Mouse (Mus musculus) liver, embryonic 11.5 days (tissue): ENCODE measurements around the gene Gemin7. TPM values are rescaled to one million over a fixed set of nuclear protein-coding genes. Genes with fewer than 3 reads are reported as not detected.

Experiments
- ATAC-seq: fragments of 200-750 bp; cut with Nextera tagmentation; replicated peaks from 2 replicates; pipeline ENCODE4 v1.8.0; 2017; ENCODE audit warnings: moderate number of reproducible peaks, mild to moderate bottlenecking, moderate TSS enrichment, moderate library complexity; ENCODE audit not compliant: low FRiP score
- DNase-seq: peaks from one replicate; pipeline ENCODE4 v3.0.0-alpha.2; 2017; ENCODE audit warnings: low spot score
- H3K27ac ChIP-seq: fragments of 300-500 bp; sonication (generic); 2 replicates; pipeline ENCODE4 v1.5.1; 2014; ENCODE audit warnings: mild to moderate bottlenecking, low read depth, low read length, control low read depth
- H3K27me3 ChIP-seq: fragments of 300-500 bp; sonication (generic); replicated peaks from 2 replicates; pipeline ENCODE4 v1.6.1; 2014; ENCODE audit warnings: low read length, mixed read lengths; ENCODE audit not compliant: control insufficient read depth, insufficient read depth
- H3K36me3 ChIP-seq: fragments of 300-500 bp; sonication (generic); 2 replicates; pipeline ENCODE4 v1.6.1; 2014; ENCODE audit warnings: mild to moderate bottlenecking, low read length, moderate library complexity, mixed read lengths; ENCODE audit not compliant: control insufficient read depth, insufficient read depth
- H3K4me1 ChIP-seq: fragments of 300-500 bp; sonication (generic); replicated peaks from 2 replicates; pipeline ENCODE4 v1.6.1; 2014; ENCODE audit warnings: low read length, mixed read lengths; ENCODE audit not compliant: control insufficient read depth, insufficient read depth
- H3K4me2 ChIP-seq: fragments of 300-500 bp; sonication (generic); 2 replicates; pipeline ENCODE4 v1.6.1; 2014; ENCODE audit warnings: mild to moderate bottlenecking, control low read depth, moderate library complexity
- H3K4me3 ChIP-seq: fragments of 300-500 bp; sonication (generic); 2 replicates; pipeline ENCODE4 v1.5.1; 2014; ENCODE audit warnings: low read depth, low read length, control low read depth
- H3K9ac ChIP-seq: fragments of 300-500 bp; sonication (generic); 2 replicates; pipeline ENCODE4 v1.6.1; 2014; ENCODE audit warnings: low read depth, low read length, control low read depth
- H3K9me3 ChIP-seq: fragments of 300-500 bp; sonication (generic); 2 replicates; pipeline ENCODE4 v1.6.1; 2016; ENCODE audit warnings: low read length, inconsistent platforms, mixed read lengths; ENCODE audit not compliant: control insufficient read depth
- WGBS: fragments of 180-500 bp; shearing (Covaris S2); extraction: QIAGEN DNeasy Blood & Tissue Kit; methylation state at CpG from one replicate; pipeline ENCODE4 v1.1.7; 2014; 5-methylcytosine and 5-hydroxymethylcytosine counted together
- polyA plus RNA-seq: library from polyadenylated mRNA; unstranded; fragments of >200 nt; fragmentation: Nextera tagmentation; extraction: Ambion mirVana; gene quantifications from 2 replicates; pipeline ENCODE4 v1.2.1, GENCODE M21; 2014

The Gemin7 gene
- polyA plus RNA-seq, 1 experiment from 2014 or later: 142 TPM

DNA sequence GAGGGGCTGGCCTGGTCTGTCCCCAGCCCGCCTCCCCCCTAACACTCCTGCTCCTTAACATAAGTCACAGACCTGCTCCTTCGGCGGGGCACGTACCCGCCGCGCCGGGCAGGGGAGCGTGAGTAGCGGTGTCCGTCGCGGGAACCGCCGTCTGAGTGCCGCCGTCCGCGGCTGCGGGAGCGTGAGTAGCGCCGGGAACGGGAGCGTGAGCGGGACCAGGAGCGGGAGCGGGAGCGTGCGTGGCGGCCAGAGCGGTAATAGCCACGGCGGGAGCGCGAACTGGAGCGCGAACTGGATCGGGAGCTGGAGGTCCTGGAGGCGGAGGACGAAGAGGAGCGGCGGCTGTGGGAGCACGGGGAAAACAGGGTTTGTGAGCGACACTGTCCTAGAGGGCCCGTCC, 8.9 kb upstream of the Gemin7 start:
- 90% methylated on average over 46 of the region's 46 CpGs for whole genome bisulfite sequencing
- H3K27me3 ChIP-seq: no peaks in the 10 kb centered on the region
- no peak overlapping the region for H3K4me2 ChIP-seq
- peaks cover 75% of the 10 kb centered on the region for H3K36me3 ChIP-seq
- no peaks in the 10 kb centered on the region for H3K4me1 ChIP-seq
- H3K9me3 ChIP-seq: no peaks in the 10 kb centered on the region
- no peak overlapping the region for H3K4me3 ChIP-seq
- DNase-seq: no peak
- H3K9ac ChIP-seq: no peak overlapping the region
- no peak for ATAC-seq
- no peak overlapping the region for H3K27ac ChIP-seq

DNA sequence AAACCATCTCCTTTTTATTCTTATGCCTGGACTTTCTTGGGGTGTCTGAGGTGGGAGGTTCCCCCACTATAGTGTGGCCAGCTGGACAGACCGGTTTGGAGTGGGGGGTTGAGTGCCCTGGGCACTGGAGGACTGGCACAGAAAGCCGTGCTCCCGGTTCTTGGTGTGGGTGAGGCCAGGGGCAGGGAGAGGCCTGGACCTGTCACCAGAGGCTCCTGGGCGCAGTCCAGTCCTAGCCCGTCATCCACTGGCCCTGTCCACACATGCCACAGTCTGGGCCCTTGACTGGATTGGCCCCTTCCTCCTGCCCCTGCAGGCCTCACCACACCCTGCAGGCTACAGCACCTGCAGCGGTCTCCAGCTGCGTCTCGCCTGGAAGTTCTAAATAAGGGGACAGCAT, 3.2 kb upstream of the Gemin7 start:
- H3K9ac ChIP-seq: no peak overlapping the region
- H3K27me3 ChIP-seq: 0 out of 2 replicates have a peak, but pooled peaks cover 8% of the 10 kb centered on the region
- no peak overlapping the region for H3K27ac ChIP-seq
- H3K9me3 ChIP-seq: no peaks in the 10 kb centered on the region
- no peak overlapping the region for H3K4me2 ChIP-seq
- ATAC-seq (no peak), DNase-seq (no peak)
- no peak overlapping the region for H3K4me3 ChIP-seq
- H3K4me1 ChIP-seq: peaks cover 21% of the 10 kb centered on the region
- H3K36me3 ChIP-seq: peaks cover 35% of the 10 kb centered on the region
- WGBS: 87% methylated on average over 8 of the region's 8 CpGs

DNA sequence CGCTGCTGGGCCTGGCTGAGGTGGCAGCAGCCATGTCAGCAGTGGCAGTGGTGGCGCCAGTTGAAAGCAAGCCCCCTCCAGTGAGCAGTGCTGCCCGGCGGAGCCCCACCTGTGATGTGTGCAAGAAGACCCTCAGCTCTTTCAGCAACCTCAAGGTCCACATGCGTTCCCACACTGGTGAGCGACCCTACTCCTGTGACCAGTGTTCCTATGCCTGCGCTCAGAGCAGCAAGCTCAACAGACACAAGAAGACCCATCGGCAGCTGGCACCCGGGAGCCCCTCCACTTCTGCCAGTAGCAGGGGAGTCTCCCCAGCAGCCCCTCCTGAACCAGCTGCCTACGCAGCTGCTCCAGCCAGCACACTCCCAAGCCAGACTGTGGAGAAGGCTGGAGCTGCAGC, 2.4 kb upstream of the Gemin7 start:
- Histone ChIP-seq H3K9ac (no peak overlapping the region), H3K27ac (no peak overlapping the region), H3K27me3 (0 out of 2 replicates have a peak, but pooled peaks cover 8% of the 10 kb centered on the region), H3K36me3 (peaks cover 31% of the 10 kb centered on the region), H3K4me3 (no peak overlapping the region), H3K4me1 (peaks cover 21% of the 10 kb centered on the region), H3K9me3 (no peaks in the 10 kb centered on the region), H3K4me2 (no peak overlapping the region)
- no peak for DNase-seq
- ATAC-seq: no peak
- WGBS: 90% methylated on average over 10 of the region's 10 CpGs

DNA sequence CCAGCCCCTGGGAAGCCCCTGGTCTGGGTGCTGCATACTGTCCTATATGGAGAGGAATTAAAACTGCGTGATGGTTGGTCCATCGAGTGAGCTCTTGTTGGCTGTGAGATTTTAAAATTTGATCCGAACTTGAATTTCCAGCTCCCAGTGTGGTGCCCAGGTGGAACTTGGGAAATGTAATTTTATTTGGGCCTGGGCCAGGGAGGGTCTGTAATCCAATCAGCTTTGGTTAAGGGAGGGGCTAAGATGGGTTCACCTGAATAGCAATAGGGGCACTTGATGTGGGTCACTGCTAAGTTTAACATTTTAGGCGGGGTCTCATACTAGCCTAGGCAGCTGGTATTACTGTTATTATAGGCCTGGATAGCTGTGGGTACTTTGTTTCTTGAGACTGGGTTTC, 1.0 kb upstream of the Gemin7 start:
- peaks cover 18% of the 10 kb centered on the region for H3K36me3 ChIP-seq
- no peak overlapping the region for H3K27ac ChIP-seq
- ATAC-seq (no peak), DNase-seq (no peak)
- peak overlapping the region; percentile 52; the same call in 1 of the 2 replicates for H3K4me3 ChIP-seq
- H3K9ac ChIP-seq: no peak overlapping the region
- no peaks in the 10 kb centered on the region for H3K9me3 ChIP-seq
- 59% methylated on average over 4 of the region's 4 CpGs for WGBS
- peak overlapping the region; percentile 99 for H3K4me2 ChIP-seq
- peaks cover 24% of the 10 kb centered on the region for H3K4me1 ChIP-seq
- H3K27me3 ChIP-seq: 0 out of 2 replicates have a peak, but pooled peaks cover 8% of the 10 kb centered on the region

DNA sequence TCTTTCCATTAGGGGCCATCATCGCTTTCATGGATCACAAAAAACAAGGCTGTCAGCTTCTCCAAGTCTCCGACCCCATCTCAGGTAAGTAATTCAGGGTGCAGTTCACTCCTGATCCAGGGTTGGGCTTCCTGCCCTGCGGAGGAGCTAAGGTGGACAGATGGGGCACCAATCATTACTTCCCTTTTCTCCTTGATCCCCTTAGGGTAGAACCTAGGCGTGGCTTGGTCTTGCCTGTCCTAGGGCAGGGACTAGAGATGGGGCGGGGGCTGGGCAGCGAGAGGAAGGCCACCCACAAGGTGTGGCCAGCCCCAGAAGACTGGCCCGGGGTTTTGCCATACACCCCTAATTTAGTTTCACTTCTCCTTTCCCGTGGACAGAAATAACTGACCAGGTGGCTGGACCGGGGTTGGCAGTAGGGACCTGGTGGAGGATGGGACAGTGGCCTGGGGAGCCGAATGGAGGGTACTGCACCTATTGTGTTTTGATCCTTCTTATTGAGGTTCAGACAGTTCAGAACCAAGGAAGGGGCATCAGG, 551 bp upstream of the Gemin7 start:
- Histone ChIP-seq H3K9ac (peak overlapping the region; percentile 66), H3K4me1 (peaks cover 24% of the 10 kb centered on the region), H3K4me3 (peak overlapping the region; percentile 52), H3K27ac (no peak overlapping the region), H3K4me2 (peak overlapping the region; percentile 99), H3K36me3 (peaks cover 16% of the 10 kb centered on the region; the same call in 1 of the 2 replicates), H3K9me3 (no peaks in the 10 kb centered on the region), H3K27me3 (0 out of 2 replicates have a peak, but pooled peaks cover 8% of the 10 kb centered on the region)
- WGBS: 11% methylated on average over 10 of the region's 10 CpGs
- DNase-seq: no peak
- ATAC-seq: no peak

DNA sequence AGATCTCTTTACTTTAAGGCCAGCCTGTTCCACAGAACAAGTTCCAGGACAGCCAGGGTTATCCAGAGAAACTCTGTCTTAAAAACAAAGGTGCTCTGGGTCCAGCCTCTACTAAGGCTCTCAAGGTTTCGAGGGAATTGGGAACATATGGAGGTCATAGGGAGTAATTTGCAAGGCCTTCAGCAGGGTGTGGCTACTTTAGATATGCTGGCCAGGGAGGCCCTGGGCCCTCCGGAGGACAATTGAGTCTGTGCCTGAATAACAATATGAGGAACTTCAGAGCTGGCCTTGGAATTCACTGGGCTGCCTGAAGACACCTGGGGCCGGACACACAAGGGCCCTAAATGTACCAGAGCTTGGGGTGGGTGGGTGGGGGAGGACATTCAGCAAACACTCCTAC, 1.8 kb downstream of the Gemin7 start:
- ATAC-seq: no peak
- 49% methylated on average over 3 of the region's 3 CpGs for WGBS
- Histone ChIP-seq H3K27ac (peak overlapping the region; percentile 41), H3K4me2 (peak overlapping the region; percentile 99), H3K9me3 (no peaks in the 10 kb centered on the region), H3K9ac (peak overlapping the region; percentile 30), H3K4me3 (no peak overlapping the region), H3K4me1 (peaks cover 34% of the 10 kb centered on the region), H3K36me3 (peaks cover 9% of the 10 kb centered on the region), H3K27me3 (0 out of 2 replicates have a peak, but pooled peaks cover 8% of the 10 kb centered on the region)
- no peak for DNase-seq

DNA sequence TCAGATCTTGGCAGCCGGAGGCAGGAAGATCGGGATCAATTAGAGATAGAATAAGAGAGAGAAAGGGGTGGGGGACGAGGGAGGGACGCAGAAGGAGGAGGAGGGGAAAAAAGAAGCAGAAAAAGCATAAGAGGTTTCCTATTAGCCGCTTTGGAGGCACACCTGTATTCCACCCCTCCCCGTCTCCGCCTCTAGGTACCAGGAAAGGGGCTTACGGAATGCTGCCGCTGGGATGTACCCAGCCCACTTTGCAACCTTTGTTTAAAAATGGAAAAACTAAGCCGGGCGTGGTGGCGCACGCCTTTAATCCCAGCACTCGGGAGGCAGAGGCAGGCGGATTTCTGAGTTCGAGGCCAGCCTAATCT, 3.6 kb downstream of the Gemin7 start:
- Histone ChIP-seq H3K9ac (peak overlapping the region; percentile 90), H3K4me1 (peaks cover 34% of the 10 kb centered on the region), H3K4me2 (peak overlapping the region; percentile 89), H3K9me3 (no peaks in the 10 kb centered on the region), H3K4me3 (peak overlapping the region; percentile 85), H3K36me3 (peaks cover 9% of the 10 kb centered on the region; the same call in 1 of the 2 replicates), H3K27me3 (0 out of 2 replicates have a peak, but pooled peaks cover 8% of the 10 kb centered on the region), H3K27ac (peak overlapping the region; percentile 85)
- WGBS: 22% methylated on average over 16 of the region's 16 CpGs
- ATAC-seq: no peak
- DNase-seq: no peak

DNA sequence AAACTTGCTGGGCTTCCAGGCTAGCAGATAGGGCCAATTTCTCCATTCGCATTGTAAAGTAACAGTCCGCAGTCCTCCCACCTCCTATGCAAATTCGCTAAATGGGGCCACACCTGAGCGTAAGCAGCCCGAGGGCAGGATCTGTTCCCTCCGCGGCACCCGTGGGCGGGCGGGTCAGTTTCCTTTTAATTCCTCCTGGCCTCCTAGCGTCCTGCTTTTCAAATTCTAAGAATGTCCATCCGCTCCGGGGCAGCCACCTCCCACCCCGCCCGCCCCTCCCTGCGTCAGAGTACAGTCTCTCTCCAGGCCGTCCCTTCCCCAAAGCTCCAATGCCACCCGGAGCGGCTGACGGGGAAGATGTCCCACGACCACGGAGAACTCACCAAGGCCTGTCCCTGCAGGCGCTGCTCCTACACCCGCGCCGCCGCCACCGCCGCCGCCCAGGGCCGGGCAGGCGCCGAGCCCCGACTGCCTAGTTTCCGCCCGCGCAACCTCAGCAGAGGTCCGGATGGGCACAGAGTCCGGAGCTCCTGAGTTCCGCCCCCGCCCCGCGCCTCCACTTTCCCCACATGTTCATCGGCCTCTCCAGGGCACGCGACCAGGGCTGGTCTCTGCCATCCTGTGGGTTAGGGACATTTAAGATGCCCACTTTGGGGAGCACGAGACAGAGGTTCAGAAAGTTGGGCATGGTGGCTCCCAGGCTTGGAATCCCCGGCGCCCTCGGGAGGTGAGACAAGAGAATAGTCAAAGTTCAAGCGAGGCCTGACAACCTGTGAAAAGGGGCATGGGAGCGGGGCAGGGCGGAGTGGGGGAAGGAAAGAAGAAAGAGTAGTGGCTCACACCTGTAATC, 4.2 kb downstream of the Gemin7 start:
- peaks cover 9% of the 10 kb centered on the region; the same call in 1 of the 2 replicates for H3K36me3 ChIP-seq
- peaks cover 34% of the 10 kb centered on the region for H3K4me1 ChIP-seq
- 0 out of 2 replicates have a peak, but pooled peaks cover 8% of the 10 kb centered on the region for H3K27me3 ChIP-seq
- peak overlapping the region; percentile 85 for H3K4me3 ChIP-seq
- ATAC-seq (peak; percentile 85), DNase-seq (peak; percentile 92)
- peak overlapping the region; percentile 89 for H3K4me2 ChIP-seq
- peak overlapping the region; percentile 85 for H3K27ac ChIP-seq
- H3K9me3 ChIP-seq: no peaks in the 10 kb centered on the region
- peak overlapping the region; percentile 90 for H3K9ac ChIP-seq
- under 1% methylated on average over 52 of the region's 53 CpGs for WGBS
